Mouse (Mus musculus): ENCODE results near the gene U2af1l4. TPM values are rescaled to one million over a fixed set of nuclear protein-coding genes. Genes with fewer than 3 reads are reported as not detected.
A peak's percentile ranks its signal among the peaks of the same experiment; 100 is the strongest.

U2af1l4 gene
- polyA plus RNA-seq, 2 experiments = 75.8 to 95.6 TPM

DNA sequence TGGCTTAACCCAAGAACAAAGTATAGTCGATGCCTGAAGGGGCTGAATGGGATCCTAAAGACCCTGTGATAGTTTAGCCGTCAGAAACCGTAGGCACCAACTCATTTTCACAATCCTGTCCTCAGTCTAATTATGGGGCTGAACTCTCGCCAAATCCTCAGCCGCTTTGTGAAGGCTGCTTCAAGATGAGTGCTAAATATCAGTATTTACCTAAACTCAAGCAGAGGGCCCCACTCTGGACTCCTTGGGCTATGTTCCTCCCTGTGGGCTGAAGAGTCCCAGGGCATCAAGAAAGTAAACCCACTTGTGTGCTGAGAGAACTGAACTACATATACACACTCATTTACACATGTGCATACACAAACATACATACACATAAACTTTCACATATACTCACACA lies 33.7 kb downstream of the U2af1l4 start:
- whole genome bisulfite sequencing = 68% methylated on average over 5 of the region's 5 CpGs

GRCm38 (mm10) chr7:30598786-30599185 lies 35.7 kb downstream of the U2af1l4 start, which contains the start of gene Zbtb32:
TSS of gene Zbtb32 (minus strand) at chr7:30598909.
- Histone ChIP-seq H3K4me1 (ENCODE audit: control insufficient read depth, insufficient read depth, low read length) (no peaks in the 10 kb centered on the region), H3K4me2 (replicated peaks; ENCODE audit: low read depth, low read length, severe bottlenecking) (no peak within 1 kb of the TSS), H3K9me3 (ENCODE audit: control insufficient read depth, low read length) (no peaks in the 10 kb centered on the region), H3K9ac (ENCODE audit: low read depth, low read length, severe bottlenecking) (no peak within 1 kb of the TSS), H3K36me3 (ENCODE audit: control insufficient read depth, insufficient read depth, low read length) (no peaks in the 10 kb centered on the region), H3K27ac (replicated peaks; ENCODE audit: low read depth, low read length) (no peak within 1 kb of the TSS), H3K4me3 (replicated peaks; ENCODE audit: low read length) (no peak within 1 kb of the TSS), H3K27me3 (ENCODE audit: control insufficient read depth, insufficient read depth, low read length) (no peaks in the 10 kb centered on the region)
- DNase-seq (ENCODE audit: low spot score) = no peak
- no peak for TF ChIP-seq POLR2A (IDR thresholded peaks at IDR 0.05; ENCODE audit: borderline replicate concordance, extremely low read depth, insufficient read depth, insufficient read length)
- no peak for ATAC-seq (ENCODE audit: low FRiP score, low read depth)
- 88% methylated on average over 12 of the region's 12 CpGs for WGBS

More for the DNA sequence above, 33.7 kb downstream of the U2af1l4 start:
- TF ChIP-seq POLR2A (IDR thresholded peaks at IDR 0.05; ENCODE audit: borderline replicate concordance, extremely low read depth, insufficient read depth, insufficient read length) = no peak
- ATAC-seq (ENCODE audit: low FRiP score, low read depth) (no peak), DNase-seq (ENCODE audit: low spot score) (no peak)
- Histone ChIP-seq H3K27ac (replicated peaks; ENCODE audit: low read depth, low read length) (no peak overlapping the region), H3K4me2 (replicated peaks; ENCODE audit: low read depth, low read length, severe bottlenecking) (no peak overlapping the region), H3K9me3 (ENCODE audit: control insufficient read depth, low read length) (no peaks in the 10 kb centered on the region), H3K9ac (ENCODE audit: low read depth, low read length, severe bottlenecking) (no peak overlapping the region), H3K4me3 (replicated peaks; ENCODE audit: low read length) (no peak overlapping the region), H3K36me3 (ENCODE audit: control insufficient read depth, insufficient read depth, low read length) (no peaks in the 10 kb centered on the region), H3K27me3 (ENCODE audit: control insufficient read depth, insufficient read depth, low read length) (no peaks in the 10 kb centered on the region), H3K4me1 (ENCODE audit: control insufficient read depth, insufficient read depth, low read length) (no peaks in the 10 kb centered on the region)

DNA sequence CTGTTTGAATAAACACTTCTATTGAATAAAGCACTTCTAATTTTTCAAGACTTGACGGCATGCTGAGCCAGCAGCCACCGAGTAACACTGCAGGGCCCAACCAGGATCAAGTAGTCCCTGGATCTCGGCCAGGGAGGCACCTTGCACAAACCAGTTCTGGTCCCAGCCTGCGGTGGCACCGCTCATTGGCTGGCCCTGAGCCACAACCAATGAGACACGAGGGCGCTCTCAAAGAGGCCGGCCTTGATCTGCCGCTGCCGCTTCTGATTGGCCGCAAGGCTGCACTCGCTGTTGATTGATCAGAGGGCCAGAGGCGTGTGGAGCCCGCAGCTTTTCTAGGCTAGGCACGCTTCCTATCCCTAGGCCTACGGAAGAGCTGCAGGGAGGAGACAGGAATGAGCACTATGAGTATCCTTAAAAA lies 36.8 kb downstream of the U2af1l4 start:
- 4% methylated on average over 16 of the region's 16 CpGs for WGBS
- Histone ChIP-seq H3K27me3 (ENCODE audit: control insufficient read depth, insufficient read depth, low read length) (no peaks in the 10 kb centered on the region), H3K9ac (ENCODE audit: low read depth, low read length, severe bottlenecking) (no peak overlapping the region), H3K9me3 (ENCODE audit: control insufficient read depth, low read length) (no peaks in the 10 kb centered on the region), H3K4me1 (ENCODE audit: control insufficient read depth, insufficient read depth, low read length) (no peaks in the 10 kb centered on the region), H3K27ac (replicated peaks; ENCODE audit: low read depth, low read length) (no peak overlapping the region), H3K4me3 (replicated peaks; ENCODE audit: low read length) (no peak overlapping the region), H3K36me3 (ENCODE audit: control insufficient read depth, insufficient read depth, low read length) (no peaks in the 10 kb centered on the region), H3K4me2 (replicated peaks; ENCODE audit: low read depth, low read length, severe bottlenecking) (no peak overlapping the region)
- ATAC-seq (ENCODE audit: low FRiP score, low read depth) (peak; percentile 93), DNase-seq (ENCODE audit: low spot score) (peak; percentile 91)
- no peak for TF ChIP-seq POLR2A (IDR thresholded peaks at IDR 0.05; ENCODE audit: borderline replicate concordance, extremely low read depth, insufficient read depth, insufficient read length)

- Histone ChIP-seq H3K4me3 (replicated peaks; ENCODE audit: low read length) (no peak overlapping the region), H3K27ac (replicated peaks; ENCODE audit: low read depth, low read length) (no peak overlapping the region), H3K4me1 (ENCODE audit: control insufficient read depth, insufficient read depth, low read length) (no peaks in the 10 kb centered on the region), H3K36me3 (ENCODE audit: control insufficient read depth, insufficient read depth, low read length) (no peaks in the 10 kb centered on the region), H3K27me3 (ENCODE audit: control insufficient read depth, insufficient read depth, low read length) (no peaks in the 10 kb centered on the region), H3K9ac (ENCODE audit: low read depth, low read length, severe bottlenecking) (no peak overlapping the region), H3K4me2 (replicated peaks; ENCODE audit: low read depth, low read length, severe bottlenecking) (no peak overlapping the region), H3K9me3 (ENCODE audit: control insufficient read depth, low read length) (no peaks in the 10 kb centered on the region)
- ATAC-seq (ENCODE audit: low FRiP score, low read depth) (no peak), DNase-seq (ENCODE audit: low spot score) (no peak)
- 74% methylated on average over 7 of the region's 7 CpGs for WGBS
- no peak for TF ChIP-seq POLR2A (IDR thresholded peaks at IDR 0.05; ENCODE audit: borderline replicate concordance, extremely low read depth, insufficient read depth, insufficient read length)
Measured at GRCm38 (mm10) chr7:30600651-30601050, 37.5 kb downstream of the U2af1l4 start.

DNA sequence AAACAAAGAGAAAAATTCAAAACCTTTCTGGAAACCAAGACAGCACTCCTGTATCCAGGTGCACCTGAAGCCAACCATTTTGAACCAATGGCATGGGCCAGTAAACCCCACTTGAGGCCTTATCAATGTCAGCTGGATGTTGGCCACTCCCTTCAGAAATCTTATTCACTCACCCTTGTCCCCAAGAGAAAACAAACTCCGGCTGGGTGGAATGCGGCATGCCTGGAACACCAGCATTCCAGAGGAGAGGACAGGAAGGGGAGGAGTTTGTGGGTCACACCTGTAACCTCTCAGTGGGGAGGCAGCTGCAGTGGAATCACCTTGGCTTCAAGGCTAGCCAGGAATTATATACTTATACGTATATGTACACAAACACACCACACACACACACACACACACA lies 39.5 kb downstream of the U2af1l4 start:
- 33% methylated on average over 3 of the region's 3 CpGs for WGBS
- H3K27ac ChIP-seq (replicated peaks; ENCODE audit: low read depth, low read length) = no peak overlapping the region
- H3K9me3 ChIP-seq (ENCODE audit: control insufficient read depth, low read length) = no peaks in the 10 kb centered on the region

GRCm38 (mm10) chr7:30604424-30604823 lies 41.3 kb downstream of the U2af1l4 start:
- Histone ChIP-seq H3K27me3 (ENCODE audit: control insufficient read depth, insufficient read depth, low read length) (no peaks in the 10 kb centered on the region), H3K9me3 (ENCODE audit: control insufficient read depth, low read length) (no peaks in the 10 kb centered on the region), H3K4me2 (replicated peaks; ENCODE audit: low read depth, low read length, severe bottlenecking) (no peak overlapping the region), H3K4me1 (ENCODE audit: control insufficient read depth, insufficient read depth, low read length) (no peaks in the 10 kb centered on the region), H3K27ac (replicated peaks; ENCODE audit: low read depth, low read length) (no peak overlapping the region), H3K36me3 (ENCODE audit: control insufficient read depth, insufficient read depth, low read length) (no peaks in the 10 kb centered on the region), H3K9ac (ENCODE audit: low read depth, low read length, severe bottlenecking) (no peak overlapping the region), H3K4me3 (replicated peaks; ENCODE audit: low read length) (no peak overlapping the region)
- WGBS = 48% methylated on average over 8 of the region's 8 CpGs
- no peak for TF ChIP-seq POLR2A (IDR thresholded peaks at IDR 0.05; ENCODE audit: borderline replicate concordance, extremely low read depth, insufficient read depth, insufficient read length)
- DNase-seq (ENCODE audit: low spot score) (no peak), ATAC-seq (ENCODE audit: low FRiP score, low read depth) (no peak)

More for the DNA sequence above, 39.5 kb downstream of the U2af1l4 start:
- no peak for DNase-seq (ENCODE audit: low spot score)
- H3K36me3 ChIP-seq (ENCODE audit: control insufficient read depth, insufficient read depth, low read length) = no peaks in the 10 kb centered on the region
- no peak overlapping the region for H3K4me2 ChIP-seq (replicated peaks; ENCODE audit: low read depth, low read length, severe bottlenecking)
- no peaks in the 10 kb centered on the region for H3K4me1 ChIP-seq (ENCODE audit: control insufficient read depth, insufficient read depth, low read length)
- H3K27me3 ChIP-seq (ENCODE audit: control insufficient read depth, insufficient read depth, low read length) = no peaks in the 10 kb centered on the region
- no peak for TF ChIP-seq POLR2A (IDR thresholded peaks at IDR 0.05; ENCODE audit: borderline replicate concordance, extremely low read depth, insufficient read depth, insufficient read length)
- no peak for ATAC-seq (ENCODE audit: low FRiP score, low read depth)
- H3K4me3 ChIP-seq (replicated peaks; ENCODE audit: low read length) = no peak overlapping the region
- H3K9ac ChIP-seq (ENCODE audit: low read depth, low read length, severe bottlenecking) = no peak overlapping the region
